Mouse (Mus musculus): ENCODE data around the gene Mfap1b. TPM values are rescaled to one million over a fixed set of nuclear protein-coding genes. Genes with fewer than 3 reads are reported as not detected.
"Not testable (repeated sequence)": the region's sequence is repeated elsewhere in the genome, so short reads cannot be mapped to it uniquely, and the experiment has no call there.

Gene Mfap1b
- total RNA-seq, 2 experiments from 2014 or later = 28.6 to 31.4 TPM

DNA sequence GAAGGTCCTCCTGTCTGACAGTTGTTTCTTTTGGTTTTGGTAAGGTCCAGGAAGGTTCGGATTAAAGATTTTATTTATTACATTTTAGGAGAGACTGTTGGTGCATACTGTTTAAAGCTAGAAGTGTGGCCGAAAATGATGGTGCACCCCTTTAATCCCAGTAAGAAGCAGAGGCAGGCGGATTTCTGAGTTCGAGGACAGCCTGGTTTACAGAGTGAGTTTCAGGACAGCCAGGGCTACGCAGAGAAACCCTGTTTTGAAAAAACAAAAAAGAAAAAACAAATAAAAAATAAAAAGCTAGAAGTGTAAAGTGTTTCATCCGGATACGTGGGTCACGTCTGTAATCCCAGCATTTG lies 291 bp upstream of the Mfap1b start:
- DNase-seq (ENCODE audit: low spot score in 2 of 2) = no peak

DNA sequence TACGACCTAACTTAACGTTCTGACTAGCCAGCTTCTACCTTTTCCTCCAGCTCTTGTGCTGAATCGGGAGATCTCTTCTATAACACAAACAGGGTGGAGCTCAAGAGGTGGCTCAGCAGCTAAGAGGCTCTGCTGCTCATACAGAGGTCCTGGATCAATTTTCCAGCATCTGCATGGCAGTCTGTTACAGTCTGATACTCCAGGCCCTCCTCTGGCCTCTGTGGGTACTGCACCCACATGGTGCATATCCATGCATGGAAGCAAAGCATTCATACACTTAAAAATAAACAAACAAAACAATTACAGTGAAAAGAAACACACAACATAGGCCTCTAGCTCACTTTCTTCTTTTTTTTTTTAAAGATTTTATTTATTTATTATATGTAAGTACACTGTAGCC lies 1.1 kb downstream of the Mfap1b start:
- not testable (repeated sequence) for DNase-seq (ENCODE audit: low spot score in 2 of 2)

DNA sequence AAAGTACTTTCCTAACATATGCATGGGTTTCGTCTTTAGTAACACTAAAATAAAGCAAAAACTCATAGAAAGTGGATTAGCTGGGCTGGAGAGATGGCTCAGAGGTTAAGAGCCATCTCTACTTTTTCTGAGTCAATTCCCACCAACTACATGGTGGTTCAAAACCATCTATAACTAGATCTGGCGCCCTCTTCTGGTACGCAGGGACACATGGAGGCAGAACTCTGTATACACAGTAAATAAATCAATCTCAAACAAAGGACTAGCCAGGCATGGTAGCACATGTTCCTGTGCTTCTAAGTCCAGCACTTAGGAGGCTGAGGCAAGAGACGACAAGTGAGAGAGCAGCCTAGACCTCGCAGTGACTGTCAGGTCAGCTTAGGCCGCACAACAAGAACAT lies 4.9 kb downstream of the Mfap1b start:
- DNase-seq (ENCODE audit: low spot score in 2 of 2) = not testable (repeated sequence)

DNA sequence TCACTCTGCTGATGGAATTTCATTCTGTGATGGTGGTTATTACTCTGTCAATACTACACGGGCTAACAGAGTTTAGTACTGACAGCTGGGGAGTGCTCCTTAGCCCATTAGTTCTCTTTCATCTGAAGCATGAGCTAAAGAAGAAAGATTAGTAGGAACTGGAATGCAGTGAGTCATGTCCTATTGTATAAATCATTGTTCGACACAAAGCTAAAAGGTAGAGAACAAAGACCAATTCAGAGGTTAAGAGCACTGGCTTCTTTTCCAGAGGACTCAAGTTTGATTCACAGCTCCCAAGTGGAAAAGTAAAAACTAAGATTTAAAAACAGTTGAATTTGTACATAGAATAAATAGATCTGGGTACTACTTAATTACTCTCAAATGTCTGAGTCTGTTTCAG lies 13.8 kb downstream of the Mfap1b start:
- DNase-seq (ENCODE audit: low spot score in 2 of 2) = no peak

- peak; percentile 72 to 82 for DNase-seq (ENCODE audit: low spot score in 2 of 2)
Measured at GRCm38 (mm10) chr2:121456692-121457642, 16.9 kb downstream of the Mfap1b start, which contains the start of gene Serinc4. Gene Serinc4, minus strand, starts transcription at chr2:121456781.

DNA sequence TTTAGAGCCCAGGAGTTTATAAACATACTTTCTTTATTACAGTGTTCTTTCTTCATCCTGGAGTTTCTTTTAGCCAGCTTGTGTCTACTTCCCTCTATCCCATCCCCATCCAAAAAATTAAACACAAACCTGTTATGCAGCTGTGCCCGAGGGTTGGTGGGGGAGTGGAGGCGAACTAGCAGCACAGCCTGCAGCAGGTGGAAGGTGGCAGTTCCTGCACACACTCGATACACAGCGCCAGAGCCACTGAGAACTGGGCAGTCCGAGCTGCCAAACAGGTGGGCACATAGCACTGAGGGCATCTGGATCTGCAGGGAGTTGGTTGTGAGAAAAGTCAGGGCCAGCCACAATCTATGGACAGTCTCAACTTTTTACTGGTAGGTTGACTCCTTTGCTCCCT lies 18.3 kb downstream of the Mfap1b start:
- no peak for DNase-seq (ENCODE audit: low spot score in 2 of 2)

DNA sequence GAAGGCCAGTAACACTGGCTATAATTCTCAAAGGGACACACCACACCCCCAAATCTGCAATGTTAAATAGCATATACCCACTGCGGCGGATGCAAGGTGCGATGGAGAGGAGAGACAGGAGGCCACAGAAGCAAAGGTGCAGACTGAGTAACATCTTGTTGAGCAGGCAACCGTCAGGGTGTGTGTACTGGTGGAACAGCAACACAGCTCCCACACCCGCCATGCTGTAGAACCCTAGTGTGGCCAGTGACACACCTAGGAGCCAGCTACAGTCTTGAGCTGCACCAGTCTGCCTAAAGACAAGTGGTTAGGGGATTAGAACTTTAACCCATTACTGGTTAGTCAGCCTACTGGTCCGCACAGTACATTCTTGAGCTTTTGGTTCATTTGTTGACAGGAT lies 19.9 kb downstream of the Mfap1b start:
- DNase-seq (ENCODE audit: low spot score in 2 of 2) = no peak

GRCm38 (mm10) chr2:121452990-121453389 lies 20.9 kb downstream of the Mfap1b start, which contains the start of gene Hypk:
Gene Hypk, plus strand, starts transcription at chr2:121453290.
- no peak for DNase-seq (ENCODE audit: low spot score in 2 of 2)

- no peak for DNase-seq (ENCODE audit: low spot score in 2 of 2)
Measured at GRCm38 (mm10) chr2:121452361-121452760, 21.5 kb downstream of the Mfap1b start.

- DNase-seq (ENCODE audit: low spot score in 2 of 2) = no peak
Measured at GRCm38 (mm10) chr2:121450093-121450492, 23.8 kb downstream of the Mfap1b start.

DNA sequence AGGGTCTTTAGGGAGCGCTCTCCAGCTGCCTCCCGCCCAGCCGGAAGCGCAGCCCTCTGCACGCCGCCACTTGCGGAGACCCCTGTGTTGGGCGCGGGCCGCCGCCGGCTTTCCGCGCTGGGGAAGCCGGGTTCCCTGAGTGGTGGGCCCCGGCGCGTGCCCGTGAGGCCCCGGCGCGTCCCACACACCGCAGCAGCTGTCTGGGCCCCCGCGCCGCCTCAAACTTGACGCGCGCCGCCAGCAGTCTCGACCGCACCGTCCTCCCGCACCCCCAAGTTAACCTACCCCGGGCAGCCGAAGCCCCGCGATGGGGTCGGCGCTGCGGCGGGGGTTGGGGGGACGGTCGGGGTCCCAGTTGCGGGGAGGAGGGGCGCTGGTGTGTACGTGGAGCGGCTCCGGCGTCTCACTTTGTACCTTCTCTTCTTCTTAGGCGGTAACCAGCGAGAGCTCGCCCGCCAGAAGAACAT lies 24.3 kb downstream of the Mfap1b start:
- DNase-seq (ENCODE audit: low spot score in 2 of 2) = peak in 1 of 2 experiments; percentile 53

GRCm38 (mm10) chr2:121448739-121449535 lies 24.9 kb downstream of the Mfap1b start, which contains the start of gene Serf2:
Gene Serf2, plus strand, starts transcription at chr2:121449195.
- DNase-seq (ENCODE audit: low spot score in 2 of 2) = peak; percentile 100

GRCm38 (mm10) chr2:121448136-121448535 lies 25.7 kb downstream of the Mfap1b start:
- peak in 1 of 2 experiments; percentile 47 for DNase-seq (ENCODE audit: low spot score in 2 of 2)

GRCm38 (mm10) chr2:121447006-121447405 lies 26.9 kb downstream of the Mfap1b start:
- DNase-seq (ENCODE audit: low spot score in 2 of 2) = no peak

GRCm38 (mm10) chr2:121446506-121446905 lies 27.4 kb downstream of the Mfap1b start:
- DNase-seq (ENCODE audit: low spot score in 2 of 2) = no peak

GRCm38 (mm10) chr2:121445117-121445516 lies 28.8 kb downstream of the Mfap1b start:
- DNase-seq (ENCODE audit: low spot score in 2 of 2) = no peak

DNA sequence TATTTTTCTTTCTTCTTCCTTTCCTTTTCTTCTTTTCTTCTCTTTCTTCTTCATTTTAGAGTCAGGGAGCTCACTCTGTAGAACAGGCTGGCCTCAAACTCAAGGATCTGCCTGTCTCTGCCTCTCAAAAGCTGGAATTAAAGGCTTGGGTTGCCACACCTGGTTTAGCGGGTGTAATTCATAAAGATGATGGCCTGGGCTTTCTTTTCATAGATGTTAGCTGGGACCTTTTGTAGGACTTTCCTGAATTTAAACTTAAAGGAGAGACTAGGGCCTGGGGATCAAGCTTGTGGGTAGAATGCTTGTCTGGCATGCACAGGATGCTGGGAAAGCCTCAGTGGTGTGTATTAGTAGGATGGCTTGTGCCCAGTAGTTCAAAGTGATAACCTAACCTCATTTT lies 29.7 kb downstream of the Mfap1b start, which contains the start of gene Ell3:
Gene Ell3, minus strand, starts transcription at position 101 of the 400 bp plus-strand sequence.
- no peak for DNase-seq (ENCODE audit: low spot score in 2 of 2)

GRCm38 (mm10) chr2:121443068-121443349 lies 30.9 kb downstream of the Mfap1b start:
- DNase-seq (ENCODE audit: low spot score in 2 of 2) = no peak

- DNase-seq (ENCODE audit: low spot score in 2 of 2) = peak in 1 of 2 experiments; percentile 38
Measured at GRCm38 (mm10) chr2:121442259-121443067, 31.4 kb downstream of the Mfap1b start.

DNA sequence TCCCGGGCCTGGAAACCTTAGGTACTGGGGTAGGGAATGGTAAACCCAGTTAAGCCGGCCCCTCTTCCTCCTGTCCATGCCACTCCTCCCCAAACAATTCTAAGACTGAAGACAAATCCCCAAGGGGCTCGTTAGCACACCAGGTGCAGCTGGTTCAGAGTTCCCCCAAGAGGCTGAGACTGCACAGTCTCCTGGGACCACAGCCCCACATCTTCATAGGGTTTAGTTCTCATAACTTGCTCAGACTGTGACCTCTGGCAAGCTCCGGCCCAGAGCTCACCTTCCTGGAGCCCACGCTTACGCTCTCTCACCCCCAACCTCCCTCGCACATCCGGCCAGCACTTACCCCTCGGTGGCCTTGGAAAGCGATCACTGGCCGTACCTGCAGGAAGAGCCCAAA lies 32.1 kb downstream of the Mfap1b start:
- no peak for DNase-seq (ENCODE audit: low spot score in 2 of 2)

Data from gastrocnemius, postnatal 4 days (tissue).